Mouse (Mus musculus): ENCODE measurements around the gene Igsf11. TPM values are rescaled to one million over a fixed set of nuclear protein-coding genes. Genes with fewer than 3 reads are reported as not detected.
A peak's percentile ranks its signal among the peaks of the same experiment; 100 is the strongest.

Igsf11 gene
- polyA plus RNA-seq (2017; shearing (Covaris generic)): under 1 TPM in 1 of 2 experiments, not detected in 1; 0.28 TPM

DNA sequence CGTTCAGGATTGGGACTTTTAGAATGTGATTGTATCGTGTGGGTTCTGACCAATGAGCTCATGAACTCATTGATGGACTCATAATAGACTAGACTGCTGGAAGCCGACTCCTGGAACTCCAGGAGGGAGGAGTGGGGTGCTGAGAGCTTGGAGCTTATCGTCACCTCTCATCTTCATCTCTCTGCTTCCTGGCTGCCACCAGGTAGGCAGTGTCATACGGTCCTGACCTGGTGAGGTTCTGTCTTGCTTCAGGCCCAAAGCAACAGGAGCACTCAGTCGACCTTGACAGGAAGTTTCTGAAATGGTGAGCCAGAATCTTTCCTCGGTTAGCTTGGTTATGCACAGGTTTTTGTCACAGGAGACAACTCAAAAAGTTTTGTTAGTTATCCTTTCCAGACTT is at the start of gene Igsf11:
Igsf11 (plus strand) TSS at position 301 of the 400 bp plus-strand sequence.
- no peak for ATAC-seq

DNA sequence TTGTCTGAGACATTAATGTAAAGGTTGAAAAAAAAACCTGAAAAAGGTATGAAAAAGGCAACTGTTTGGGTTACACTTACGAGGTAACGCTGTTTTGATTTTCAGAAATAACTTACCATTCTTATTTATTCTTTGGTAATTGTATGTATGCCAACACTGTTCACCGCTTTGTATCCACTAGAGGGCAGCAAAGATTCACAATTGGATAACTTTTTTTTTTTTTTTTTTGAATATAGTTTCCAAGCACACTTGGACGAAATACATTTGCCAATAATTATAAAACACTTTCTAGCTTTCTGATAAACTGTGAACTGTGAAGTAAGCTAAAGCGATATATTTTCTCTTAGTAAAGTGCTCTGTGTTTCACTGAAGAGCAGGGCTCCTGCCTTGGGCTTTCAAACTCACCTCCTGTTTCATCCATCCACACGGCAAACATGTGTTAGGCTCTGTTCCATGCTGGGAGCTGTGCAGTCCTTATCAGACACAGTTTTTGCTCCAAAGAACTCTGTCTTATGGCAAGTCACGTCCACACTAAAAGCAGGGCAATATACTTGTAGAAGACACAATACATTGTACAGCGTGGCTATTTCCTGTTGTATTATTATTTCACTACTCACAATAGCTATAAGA is 34.2 kb upstream of the Igsf11 start:
- ATAC-seq: no peak

- no peak for ATAC-seq
These were observed 31.9 kb upstream of the Igsf11 start for GRCm38 (mm10) chr16:38860548-38860947.

GRCm38 (mm10) chr16:38864358-38864757 is 28.1 kb upstream of the Igsf11 start:
- no peak for ATAC-seq

GRCm38 (mm10) chr16:38873231-38873630 is 19.2 kb upstream of the Igsf11 start:
- no peak for ATAC-seq

GRCm38 (mm10) chr16:38874481-38874880 is 18.0 kb upstream of the Igsf11 start:
- ATAC-seq: no peak

DNA sequence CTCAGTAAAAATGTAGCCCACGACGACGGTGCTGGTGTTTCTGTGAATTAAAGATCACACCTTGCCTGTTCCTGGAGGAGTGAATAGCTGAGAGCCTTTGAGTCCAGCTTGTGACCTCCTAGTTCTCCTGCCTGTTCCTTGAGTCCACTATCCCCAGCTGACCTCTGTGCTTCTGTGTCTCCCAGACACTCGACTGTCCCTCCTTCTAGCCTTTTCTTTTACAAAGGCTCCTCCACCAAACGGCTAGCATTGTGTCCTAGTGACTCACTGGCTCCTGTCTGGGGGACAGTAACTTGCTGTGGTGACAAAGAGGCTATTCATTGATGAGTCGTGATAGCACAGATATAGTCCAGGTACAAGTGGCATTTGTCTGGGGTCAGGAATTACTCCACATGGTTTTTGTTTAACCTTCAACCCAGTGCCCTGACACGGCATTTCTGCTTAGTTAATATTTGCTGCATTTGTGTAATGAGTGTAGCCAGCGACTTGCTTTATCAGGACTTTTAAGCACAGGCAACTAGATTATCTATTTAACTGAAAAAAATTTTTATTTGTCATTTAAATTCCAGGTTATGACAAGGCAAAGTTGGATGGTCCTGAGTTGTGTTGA is 6.5 kb downstream of the Igsf11 start:
- no peak for ATAC-seq

GRCm38 (mm10) chr16:38900024-38900423 is 7.6 kb downstream of the Igsf11 start:
- no peak for ATAC-seq

DNA sequence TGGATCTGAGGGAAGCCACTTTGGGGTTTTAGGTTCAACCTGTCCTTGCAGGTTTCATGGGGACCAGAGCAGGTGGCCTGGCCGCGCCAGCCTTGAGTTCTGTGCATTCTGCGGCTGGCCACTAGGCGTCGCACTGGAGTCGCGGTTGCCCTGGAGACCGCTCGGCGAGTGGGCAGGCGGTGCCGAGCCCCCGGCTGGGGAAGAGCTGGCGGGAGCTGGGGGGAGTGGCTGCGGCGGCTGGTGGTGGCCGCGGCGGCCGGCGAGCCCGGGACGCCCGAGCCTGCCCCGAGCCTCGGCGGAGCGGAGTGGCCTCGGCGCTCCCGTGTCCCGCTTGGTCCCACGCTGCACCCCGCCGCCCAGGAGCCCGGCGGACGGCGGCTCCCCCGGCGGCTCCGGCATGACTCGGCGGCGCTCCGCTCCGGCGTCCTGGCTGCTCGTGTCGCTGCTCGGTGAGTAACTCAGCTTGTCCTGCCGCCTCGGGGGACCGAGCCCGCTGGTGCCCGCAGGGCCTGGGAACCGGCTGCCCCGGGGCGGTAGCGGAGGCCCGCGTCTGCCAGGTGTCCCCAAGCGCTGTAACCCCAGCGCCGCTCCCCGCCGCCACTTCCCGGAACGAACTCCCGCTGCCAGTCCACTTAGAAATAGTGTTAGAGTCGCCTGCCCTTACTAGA is 9.8 kb downstream of the Igsf11 start:
- ATAC-seq: peak; percentile 86

- ATAC-seq: no peak
These were observed 10.5 kb downstream of the Igsf11 start for GRCm38 (mm10) chr16:38903020-38903419.

GRCm38 (mm10) chr16:38904202-38904601 is 11.7 kb downstream of the Igsf11 start:
- no peak for ATAC-seq

GRCm38 (mm10) chr16:38905911-38906310 is 13.4 kb downstream of the Igsf11 start:
- no peak for ATAC-seq

- ATAC-seq: no peak
These were observed 15.8 kb downstream of the Igsf11 start for GRCm38 (mm10) chr16:38908304-38908703.

GRCm38 (mm10) chr16:38909506-38909905 is 17.0 kb downstream of the Igsf11 start:
- ATAC-seq: no peak

DNA sequence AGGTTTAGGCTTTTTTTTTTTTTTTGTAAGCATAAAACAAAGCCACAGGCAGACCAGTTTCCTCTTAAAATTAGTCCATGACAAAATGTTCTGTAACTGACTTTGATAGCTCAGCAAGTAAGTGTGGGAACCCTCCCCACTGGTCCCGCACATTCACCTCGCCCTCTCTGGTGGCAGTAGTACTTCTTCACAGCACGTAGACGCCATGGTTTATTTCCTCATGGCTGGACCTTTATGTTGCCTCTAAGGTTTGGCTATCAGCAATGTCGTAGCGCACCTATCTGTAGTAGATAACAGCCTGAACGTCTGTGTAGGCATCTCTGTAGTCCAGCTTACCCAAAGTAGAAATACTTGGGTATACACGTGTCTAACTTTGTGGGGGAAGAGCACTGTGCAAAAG is 17.6 kb downstream of the Igsf11 start:
- ATAC-seq: no peak

GRCm38 (mm10) chr16:38915451-38915850 is 23.0 kb downstream of the Igsf11 start:
- no peak for ATAC-seq

GRCm38 (mm10) chr16:38916053-38916786 is 23.7 kb downstream of the Igsf11 start:
- ATAC-seq: no peak

DNA sequence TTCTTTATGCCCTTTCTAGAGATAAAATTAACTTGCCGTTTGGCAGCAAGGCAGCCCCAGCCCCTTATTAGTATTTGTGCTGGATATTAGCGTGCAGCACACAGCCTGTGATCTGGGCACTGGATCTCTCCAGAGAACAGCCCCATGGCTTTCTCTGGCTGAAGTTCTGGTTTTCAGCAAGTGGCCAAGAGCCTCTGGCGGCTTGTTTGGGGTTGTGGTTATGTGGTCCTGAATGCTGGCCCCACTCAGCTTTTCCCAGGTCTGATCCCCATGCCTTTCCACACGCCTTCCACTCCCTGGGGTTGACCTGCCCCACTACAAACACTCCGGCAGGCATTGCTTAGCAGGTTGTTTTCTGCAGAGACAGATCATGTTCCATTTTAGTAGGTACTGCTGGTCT is 24.4 kb downstream of the Igsf11 start:
- ATAC-seq: no peak

- ATAC-seq: no peak
These were observed 25.6 kb downstream of the Igsf11 start for GRCm38 (mm10) chr16:38918121-38918520.

- no peak for ATAC-seq
These were observed 28.0 kb downstream of the Igsf11 start for GRCm38 (mm10) chr16:38920488-38920887.

DNA sequence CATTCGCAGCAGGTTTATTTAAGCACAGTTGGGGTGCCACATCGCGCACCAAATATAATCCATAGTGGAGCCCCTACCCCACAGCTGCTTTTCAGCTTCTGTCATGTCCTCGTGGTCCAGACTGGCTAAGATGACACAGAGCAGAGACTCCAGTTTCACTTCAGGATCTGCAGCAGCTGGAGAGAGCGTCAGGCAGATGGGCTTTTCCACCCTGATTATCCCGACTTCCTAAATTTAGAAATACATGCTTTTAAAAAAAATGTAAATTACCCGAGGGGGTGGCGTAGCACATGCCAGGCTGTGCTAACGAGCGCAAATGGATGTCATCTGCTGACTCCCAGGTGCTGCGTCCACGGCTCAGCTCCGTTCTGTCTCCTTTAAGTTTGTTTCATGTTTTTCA is 32.5 kb downstream of the Igsf11 start:
- no peak for ATAC-seq

DNA sequence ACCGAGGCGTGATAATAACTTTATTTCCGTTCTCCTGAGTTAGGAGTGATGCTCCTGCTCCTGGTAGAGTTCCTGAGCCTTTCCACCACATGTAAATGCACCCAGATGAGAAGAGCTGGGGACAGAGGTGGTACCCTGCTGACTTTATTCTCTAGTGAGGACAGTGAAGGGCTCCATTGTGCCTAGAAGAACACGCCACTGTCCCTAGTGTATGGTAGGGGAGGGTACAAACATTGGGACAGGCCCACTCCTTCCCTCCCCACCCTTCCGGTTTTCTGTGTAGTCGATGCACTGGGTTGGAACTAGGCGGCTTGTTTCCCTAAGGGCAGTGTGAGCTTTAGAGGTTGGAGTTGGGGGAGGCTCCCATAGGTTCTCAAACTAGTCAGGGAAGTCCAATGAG is 36.3 kb downstream of the Igsf11 start:
- no peak for ATAC-seq

- no peak for ATAC-seq
These were observed 39.0 kb downstream of the Igsf11 start for GRCm38 (mm10) chr16:38931519-38931918.
